Mouse (Mus musculus): ENCODE results near the gene Padi4. TPM values are rescaled to one million over a fixed set of nuclear protein-coding genes. Genes with fewer than 3 reads are reported as not detected.

The Padi4 gene
- polyA plus RNA-seq, 1 experiment from 2014 or later: not detected

DNA sequence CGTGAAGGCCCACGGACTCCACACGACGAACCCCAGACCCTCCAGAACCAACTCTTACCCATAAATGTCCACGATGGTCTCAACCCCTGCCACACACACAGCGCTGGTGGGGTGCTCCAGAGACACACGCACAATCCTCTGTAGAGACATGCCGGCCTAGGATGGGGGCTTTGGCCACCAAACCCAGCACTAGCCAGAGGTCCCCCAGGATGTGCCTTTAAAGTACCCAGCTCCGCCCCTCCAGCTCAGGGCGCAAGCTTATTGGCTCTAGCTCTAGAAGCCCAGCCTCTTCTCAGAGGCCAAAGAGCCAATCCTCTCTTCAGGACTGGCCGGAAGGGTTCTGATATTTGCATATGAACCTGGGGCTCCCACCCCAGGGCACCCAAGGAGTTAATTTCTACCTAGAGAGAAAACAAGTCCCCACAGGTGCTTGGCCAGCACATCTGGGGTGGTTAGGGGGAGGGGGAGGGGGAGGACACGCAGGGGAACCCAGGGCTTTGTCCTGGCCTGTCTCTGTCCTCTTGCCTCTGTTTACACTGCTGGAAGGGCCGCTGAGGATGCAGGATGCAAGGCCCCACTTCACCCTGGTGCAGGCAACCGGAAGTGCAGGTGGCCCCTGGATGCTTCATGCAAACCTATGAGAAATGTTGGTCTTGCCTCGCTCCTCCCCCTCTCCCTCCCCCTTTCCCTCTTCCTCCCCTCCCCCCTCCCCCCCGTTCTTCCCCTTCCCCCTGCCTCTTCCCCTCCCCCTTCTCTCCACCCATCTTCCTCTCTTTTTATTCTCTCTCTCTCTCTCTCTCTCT lies 36.6 kb upstream of the Padi4 start, which contains the start of gene Padi3:
Gene Padi3, minus strand, starts transcription at position 191 of the 803 bp plus-strand sequence.
- Histone ChIP-seq H3K9me3 (no peaks in the 10 kb centered on the region), H3K4me1 (peaks cover 28% of the 10 kb centered on the region), H3K27ac (no peak within 1 kb of the TSS), H3K9ac (no peak within 1 kb of the TSS), H3K27me3 (no peaks in the 10 kb centered on the region; the same call in 1 of the 2 replicates), H3K4me3 (no peak within 1 kb of the TSS), H3K36me3 (no peaks in the 10 kb centered on the region), H3K4me2 (no peak within 1 kb of the TSS)
- ATAC-seq (ENCODE audit: insufficient number of reproducible peaks, insufficient read depth, low FRiP score, low TSS enrichment, low read depth): no peak
- WGBS: 73% methylated on average over 15 of the region's 16 CpGs

DNA sequence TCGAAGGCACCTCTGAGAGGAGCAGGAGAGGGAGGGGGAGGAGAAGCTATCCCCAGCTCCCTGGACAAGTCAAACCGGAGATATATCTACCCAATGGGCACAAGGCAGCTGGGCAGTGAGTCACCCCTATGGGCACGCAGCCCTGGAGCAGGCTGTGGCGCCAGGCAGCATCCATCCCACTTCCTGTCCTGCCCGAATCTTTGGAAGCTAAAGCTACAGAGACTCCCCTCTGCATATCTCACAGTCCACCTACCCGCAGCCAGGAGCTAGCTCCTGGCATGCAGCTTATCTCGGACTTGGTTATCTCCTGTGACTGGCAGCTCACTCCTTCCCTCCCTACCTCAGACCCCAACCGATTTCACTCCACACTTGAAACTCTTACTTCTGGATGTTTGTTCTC lies 35.1 kb upstream of the Padi4 start:
- no peaks in the 10 kb centered on the region for H3K36me3 ChIP-seq
- no peak overlapping the region for H3K9ac ChIP-seq
- no peak overlapping the region for H3K4me2 ChIP-seq
- peaks cover 21% of the 10 kb centered on the region for H3K4me1 ChIP-seq
- no peak overlapping the region for H3K27ac ChIP-seq
- H3K4me3 ChIP-seq: no peak overlapping the region
- H3K27me3 ChIP-seq: no peaks in the 10 kb centered on the region
- ATAC-seq (ENCODE audit: insufficient number of reproducible peaks, insufficient read depth, low FRiP score, low TSS enrichment, low read depth): no peak
- no peaks in the 10 kb centered on the region for H3K9me3 ChIP-seq
- WGBS: 78% methylated on average over 8 of the region's 8 CpGs

GRCm38 (mm10) chr4:140804601-140805000 lies 30.6 kb upstream of the Padi4 start:
- no peak for ATAC-seq (ENCODE audit: insufficient number of reproducible peaks, insufficient read depth, low FRiP score, low TSS enrichment, low read depth)
- WGBS: 83% methylated on average over 9 of the region's 9 CpGs

GRCm38 (mm10) chr4:140801364-140801763 lies 27.3 kb upstream of the Padi4 start:
- Histone ChIP-seq H3K36me3 (no peaks in the 10 kb centered on the region), H3K4me1 (no peaks in the 10 kb centered on the region), H3K9me3 (no peaks in the 10 kb centered on the region), H3K4me3 (no peak overlapping the region), H3K27ac (no peak overlapping the region), H3K27me3 (no peaks in the 10 kb centered on the region), H3K9ac (no peak overlapping the region), H3K4me2 (no peak overlapping the region)
- no peak for ATAC-seq (ENCODE audit: insufficient number of reproducible peaks, insufficient read depth, low FRiP score, low TSS enrichment, low read depth)
- WGBS: 79% methylated on average over 3 of the region's 3 CpGs

More at GRCm38 (mm10) chr4:140804601-140805000, 30.6 kb upstream of the Padi4 start:
- no peak overlapping the region for H3K4me2 ChIP-seq
- no peaks in the 10 kb centered on the region for H3K4me1 ChIP-seq
- H3K36me3 ChIP-seq: no peaks in the 10 kb centered on the region
- H3K27ac ChIP-seq: no peak overlapping the region
- no peak overlapping the region for H3K9ac ChIP-seq
- H3K27me3 ChIP-seq: no peaks in the 10 kb centered on the region
- no peaks in the 10 kb centered on the region for H3K9me3 ChIP-seq
- H3K4me3 ChIP-seq: no peak overlapping the region

GRCm38 (mm10) chr4:140796786-140797185 lies 22.8 kb upstream of the Padi4 start:
- H3K4me2 ChIP-seq: no peak overlapping the region
- no peak overlapping the region for H3K27ac ChIP-seq
- no peaks in the 10 kb centered on the region for H3K9me3 ChIP-seq
- H3K27me3 ChIP-seq: no peaks in the 10 kb centered on the region
- no peak for ATAC-seq (ENCODE audit: insufficient number of reproducible peaks, insufficient read depth, low FRiP score, low TSS enrichment, low read depth)
- 76% methylated on average over 3 of the region's 3 CpGs for WGBS
- no peak overlapping the region for H3K4me3 ChIP-seq
- no peaks in the 10 kb centered on the region for H3K36me3 ChIP-seq
- no peak overlapping the region for H3K9ac ChIP-seq
- H3K4me1 ChIP-seq: no peaks in the 10 kb centered on the region

- 79% methylated on average over 9 of the region's 9 CpGs for WGBS
- no peaks in the 10 kb centered on the region for H3K4me1 ChIP-seq
- H3K9me3 ChIP-seq: no peaks in the 10 kb centered on the region
- H3K9ac ChIP-seq: no peak overlapping the region
- ATAC-seq (ENCODE audit: insufficient number of reproducible peaks, insufficient read depth, low FRiP score, low TSS enrichment, low read depth): no peak
- H3K27me3 ChIP-seq: no peaks in the 10 kb centered on the region
- H3K4me3 ChIP-seq: no peak overlapping the region
- H3K27ac ChIP-seq: no peak overlapping the region
- no peak overlapping the region for H3K4me2 ChIP-seq
- H3K36me3 ChIP-seq: no peaks in the 10 kb centered on the region
These were observed 20.6 kb upstream of the Padi4 start for GRCm38 (mm10) chr4:140794678-140795077.

DNA sequence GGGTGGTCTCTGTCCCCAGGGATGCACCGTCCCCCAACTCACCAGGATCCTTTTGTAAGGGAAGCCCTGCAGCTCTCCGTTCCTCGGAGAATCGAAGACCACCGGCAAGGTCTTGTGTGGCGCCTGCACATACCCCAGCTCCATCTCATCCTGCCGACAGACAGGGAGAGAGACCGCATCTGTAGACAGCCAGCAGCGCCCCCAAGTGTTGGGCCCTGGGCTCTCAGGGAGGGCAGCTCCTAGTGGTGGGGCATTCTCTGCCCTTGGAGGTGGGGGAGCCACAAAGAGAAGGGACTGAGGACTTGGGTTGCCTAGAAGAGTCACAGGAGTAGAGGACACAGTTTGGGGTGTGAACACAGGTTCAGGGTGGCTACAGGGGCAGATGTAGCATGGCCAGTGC lies 19.8 kb upstream of the Padi4 start:
- no peak overlapping the region for H3K4me3 ChIP-seq
- 48% methylated on average over 9 of the region's 9 CpGs for WGBS
- no peaks in the 10 kb centered on the region for H3K9me3 ChIP-seq
- ATAC-seq (ENCODE audit: insufficient number of reproducible peaks, insufficient read depth, low FRiP score, low TSS enrichment, low read depth): no peak
- H3K27me3 ChIP-seq: no peaks in the 10 kb centered on the region
- H3K4me1 ChIP-seq: no peaks in the 10 kb centered on the region
- H3K4me2 ChIP-seq: no peak overlapping the region
- H3K36me3 ChIP-seq: no peaks in the 10 kb centered on the region
- no peak overlapping the region for H3K9ac ChIP-seq
- H3K27ac ChIP-seq: no peak overlapping the region

DNA sequence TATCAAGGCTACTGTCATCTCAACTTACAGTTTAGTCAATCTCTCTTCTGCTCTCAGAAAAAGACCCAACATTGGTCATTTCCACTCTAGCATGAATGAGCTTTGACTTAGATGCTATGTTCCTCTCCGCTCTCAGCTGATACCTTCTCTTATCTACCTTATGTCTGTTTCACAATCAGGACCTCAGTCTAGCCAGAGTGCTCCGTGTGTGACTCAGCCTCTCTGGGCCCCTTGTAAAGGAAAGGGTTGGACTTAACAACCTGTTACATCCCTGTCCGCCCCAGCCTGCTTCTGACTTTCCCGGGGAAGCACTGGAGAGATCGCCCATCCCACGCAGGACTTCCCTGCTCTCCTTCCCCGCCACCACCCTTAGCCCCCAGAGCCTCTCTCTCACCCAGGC lies 18.5 kb upstream of the Padi4 start:
- Histone ChIP-seq H3K27ac (no peak overlapping the region), H3K9me3 (no peaks in the 10 kb centered on the region), H3K9ac (no peak overlapping the region), H3K36me3 (no peaks in the 10 kb centered on the region), H3K4me3 (no peak overlapping the region), H3K27me3 (no peaks in the 10 kb centered on the region), H3K4me1 (no peaks in the 10 kb centered on the region), H3K4me2 (no peak overlapping the region)
- no peak for ATAC-seq (ENCODE audit: insufficient number of reproducible peaks, insufficient read depth, low FRiP score, low TSS enrichment, low read depth)
- 88% methylated on average over 7 of the region's 7 CpGs for WGBS

DNA sequence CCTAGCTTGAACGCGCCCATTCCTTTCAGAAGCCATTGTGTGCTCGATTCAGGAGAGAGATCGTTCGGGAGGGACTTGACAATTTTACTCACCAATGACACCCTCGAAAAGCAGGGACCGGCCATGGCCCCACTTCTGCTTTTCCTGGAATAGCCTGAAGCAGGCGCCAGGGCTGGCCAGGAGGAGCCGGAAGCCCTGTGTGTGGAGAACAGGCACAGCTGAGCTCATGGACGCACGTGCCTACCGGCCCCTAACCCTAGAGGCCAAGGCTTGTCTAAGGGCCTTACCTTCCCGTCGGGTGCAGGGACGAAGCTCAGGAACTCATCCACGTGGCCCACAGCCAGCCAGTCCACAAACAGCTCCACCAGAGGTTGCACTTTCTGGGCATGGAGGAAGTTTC lies 17.0 kb upstream of the Padi4 start:
- no peaks in the 10 kb centered on the region for H3K4me1 ChIP-seq
- 83% methylated on average over 16 of the region's 16 CpGs for WGBS

GRCm38 (mm10) chr4:140789983-140790382 lies 15.9 kb upstream of the Padi4 start:
- H3K4me2 ChIP-seq: no peak overlapping the region
- no peaks in the 10 kb centered on the region for H3K4me1 ChIP-seq
- 85% methylated on average over 4 of the region's 4 CpGs for WGBS
- H3K27me3 ChIP-seq: no peaks in the 10 kb centered on the region
- no peak overlapping the region for H3K4me3 ChIP-seq
- H3K9me3 ChIP-seq: no peaks in the 10 kb centered on the region
- no peak for ATAC-seq (ENCODE audit: insufficient number of reproducible peaks, insufficient read depth, low FRiP score, low TSS enrichment, low read depth)
- no peaks in the 10 kb centered on the region for H3K36me3 ChIP-seq
- no peak overlapping the region for H3K9ac ChIP-seq
- H3K27ac ChIP-seq: no peak overlapping the region

More for the DNA sequence above, 17.0 kb upstream of the Padi4 start:
- Histone ChIP-seq H3K4me2 (no peak overlapping the region), H3K27me3 (no peaks in the 10 kb centered on the region), H3K9ac (no peak overlapping the region), H3K4me3 (no peak overlapping the region), H3K9me3 (no peaks in the 10 kb centered on the region), H3K27ac (no peak overlapping the region), H3K36me3 (no peaks in the 10 kb centered on the region)
- no peak for ATAC-seq (ENCODE audit: insufficient number of reproducible peaks, insufficient read depth, low FRiP score, low TSS enrichment, low read depth)

GRCm38 (mm10) chr4:140788983-140789382 lies 14.9 kb upstream of the Padi4 start:
- no peak for ATAC-seq (ENCODE audit: insufficient number of reproducible peaks, insufficient read depth, low FRiP score, low TSS enrichment, low read depth)
- Histone ChIP-seq H3K36me3 (no peaks in the 10 kb centered on the region), H3K4me2 (no peak overlapping the region), H3K27ac (no peak overlapping the region), H3K4me3 (no peak overlapping the region), H3K9me3 (no peaks in the 10 kb centered on the region), H3K9ac (no peak overlapping the region), H3K4me1 (no peaks in the 10 kb centered on the region), H3K27me3 (no peaks in the 10 kb centered on the region)
- WGBS: 42% methylated on average over 6 of the region's 6 CpGs

GRCm38 (mm10) chr4:140788264-140788663 lies 14.2 kb upstream of the Padi4 start:
- Histone ChIP-seq H3K36me3 (no peaks in the 10 kb centered on the region), H3K27ac (no peak overlapping the region), H3K4me1 (no peaks in the 10 kb centered on the region), H3K9ac (no peak overlapping the region), H3K4me2 (no peak overlapping the region), H3K27me3 (no peaks in the 10 kb centered on the region), H3K9me3 (no peaks in the 10 kb centered on the region), H3K4me3 (no peak overlapping the region)
- ATAC-seq (ENCODE audit: insufficient number of reproducible peaks, insufficient read depth, low FRiP score, low TSS enrichment, low read depth): no peak
- WGBS: 78% methylated on average over 6 of the region's 6 CpGs
